Mouse (Mus musculus) forebrain, embryonic 14.5 days (tissue): Measurements from ENCODE around the gene Capn3. TPM values are rescaled to one million over a fixed set of nuclear protein-coding genes. Genes with fewer than 3 reads are reported as not detected.

Experiments used
- ATAC-seq: fragments of 200-750 bp; cut with Nextera tagmentation; 2 replicates; pipeline ENCODE4 v1.8.0; 2017; ENCODE audit warnings: mild to moderate bottlenecking, moderate library complexity
- DNase-seq: peaks from one replicate; pipeline ENCODE4 v3.0.0-alpha.2; 2015; ENCODE audit warnings: low spot score
- H3K27ac ChIP-seq: fragments of 300-500 bp; sonication (generic); 2 replicates; pipeline ENCODE4 v1.5.1; 2014; ENCODE audit warnings: low read depth, mild to moderate bottlenecking, control low read depth, low read length, moderate library complexity
- H3K27me3 ChIP-seq: fragments of 300-500 bp; sonication (generic); replicated peaks from 2 replicates; pipeline ENCODE4 v1.6.1; 2014; ENCODE audit warnings: low read length, control low read depth, mixed read lengths; ENCODE audit not compliant: control insufficient read depth, insufficient read depth
- H3K36me3 ChIP-seq: fragments of 300-500 bp; sonication (generic); 2 replicates; pipeline ENCODE4 v1.6.1; 2014; ENCODE audit warnings: low read length, control low read depth; ENCODE audit not compliant: control insufficient read depth, insufficient read depth
- H3K4me1 ChIP-seq: fragments of 300-500 bp; sonication (generic); 2 replicates; pipeline ENCODE4 v1.6.1; 2014; ENCODE audit warnings: antibody characterized with exemption, low read length, control low read depth; ENCODE audit not compliant: control insufficient read depth, insufficient read depth
- H3K4me2 ChIP-seq: fragments of 300-500 bp; sonication (generic); 2 replicates; pipeline ENCODE4 v1.6.1; 2014; ENCODE audit warnings: mild to moderate bottlenecking, control low read depth, low read length
- H3K4me3 ChIP-seq: fragments of 300-500 bp; sonication (generic); 2 replicates; pipeline ENCODE4 v1.5.1; 2014; ENCODE audit warnings: low read depth, low read length, control low read depth
- H3K9ac ChIP-seq: fragments of 300-500 bp; sonication (generic); 2 replicates; pipeline ENCODE4 v1.6.1; 2014; ENCODE audit warnings: mild to moderate bottlenecking, low read length, control low read depth, moderate library complexity
- H3K9me3 ChIP-seq: fragments of 300-500 bp; sonication (generic); replicated peaks from 2 replicates; pipeline ENCODE4 v1.6.1; 2016; ENCODE audit warnings: low read length, control low read depth, mixed read lengths; ENCODE audit not compliant: control insufficient read depth
- WGBS: fragments of 180-500 bp; shearing (Covaris S2); extraction: QIAGEN DNeasy Blood & Tissue Kit; methylation state at CpG from one replicate; pipeline ENCODE4 v1.1.7; 2014; 5-methylcytosine and 5-hydroxymethylcytosine counted together
- polyA plus RNA-seq: library from polyadenylated mRNA; unstranded; fragments of >200 nt; fragmentation: Nextera tagmentation; extraction: Ambion mirVana; gene quantifications from 2 replicates; pipeline ENCODE4 v1.2.1, GENCODE M21; 2014

The Capn3 gene
- polyA plus RNA-seq, 1 experiment from 2014 or later: 0.60 TPM

DNA sequence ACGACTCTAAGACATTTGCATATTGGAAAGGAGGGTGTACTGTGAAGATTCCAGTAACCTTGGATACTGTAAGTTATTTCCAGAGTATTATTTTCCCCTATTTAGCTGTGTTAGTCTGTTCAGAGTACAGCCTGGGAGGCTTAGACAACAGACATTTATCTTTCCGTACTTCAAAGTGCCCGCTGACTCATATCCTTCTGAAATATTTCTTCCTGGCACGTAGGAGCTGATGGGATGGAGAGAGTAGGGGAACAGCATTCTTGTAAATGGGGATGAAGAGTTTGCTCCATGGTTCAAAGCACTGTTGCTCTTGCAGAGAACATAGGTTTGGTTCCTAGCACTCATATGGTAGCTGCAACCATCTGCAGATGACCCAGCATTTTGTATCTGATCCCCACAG, 3.2 kb upstream of the Capn3 start:
- H3K9me3 ChIP-seq: no peaks in the 10 kb centered on the region
- H3K4me2 ChIP-seq: no peak overlapping the region
- H3K4me1 ChIP-seq: no peaks in the 10 kb centered on the region
- H3K36me3 ChIP-seq: no peaks in the 10 kb centered on the region
- H3K27me3 ChIP-seq: no peaks in the 10 kb centered on the region
- ATAC-seq (no peak), DNase-seq (no peak)
- no peak overlapping the region for H3K27ac ChIP-seq
- H3K9ac ChIP-seq: no peak overlapping the region
- no peak overlapping the region for H3K4me3 ChIP-seq
- 92% methylated on average over 4 of the region's 4 CpGs for WGBS

- H3K4me3 ChIP-seq: no peak overlapping the region
- no peak overlapping the region for H3K27ac ChIP-seq
- DNase-seq: no peak
- H3K9me3 ChIP-seq: no peaks in the 10 kb centered on the region
- H3K36me3 ChIP-seq: no peaks in the 10 kb centered on the region
- WGBS: 83% methylated on average over 2 of the region's 2 CpGs
- ATAC-seq: no peak
- no peak overlapping the region for H3K9ac ChIP-seq
- no peaks in the 10 kb centered on the region for H3K27me3 ChIP-seq
- H3K4me2 ChIP-seq: no peak overlapping the region
- H3K4me1 ChIP-seq: no peaks in the 10 kb centered on the region
Measured at GRCm38 (mm10) chr2:120454987-120455386, 832 bp upstream of the Capn3 start.

GRCm38 (mm10) chr2:120460216-120460615, 4.4 kb downstream of the Capn3 start:
- Histone ChIP-seq H3K4me1 (no peaks in the 10 kb centered on the region), H3K36me3 (no peaks in the 10 kb centered on the region), H3K4me3 (no peak overlapping the region), H3K9me3 (no peaks in the 10 kb centered on the region), H3K27me3 (no peaks in the 10 kb centered on the region), H3K9ac (no peak overlapping the region), H3K27ac (no peak overlapping the region), H3K4me2 (no peak overlapping the region)
- 90% methylated on average over 4 of the region's 4 CpGs for WGBS
- ATAC-seq (no peak), DNase-seq (no peak)

DNA sequence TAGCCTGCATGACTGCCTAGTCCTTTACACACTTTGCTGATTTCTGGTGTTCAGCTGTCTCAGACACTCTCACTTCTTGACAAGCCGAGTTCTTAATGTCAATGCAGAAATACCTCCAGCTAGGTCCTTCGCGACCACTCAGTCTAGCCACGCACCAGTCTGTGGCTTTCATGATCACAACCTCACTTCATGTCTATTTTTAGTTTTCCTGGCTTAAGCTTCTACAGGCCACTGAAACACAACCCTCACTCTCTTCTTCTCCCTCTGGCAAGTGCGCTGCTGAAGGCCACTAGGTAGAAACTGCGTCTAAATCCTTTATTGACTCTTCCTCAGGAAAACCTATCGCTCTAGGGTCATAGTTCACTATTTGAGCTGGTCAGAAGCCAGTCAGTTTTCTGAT, 7.5 kb downstream of the Capn3 start:
- H3K4me2 ChIP-seq: no peak overlapping the region
- 92% methylated on average over 7 of the region's 7 CpGs for WGBS
- no peaks in the 10 kb centered on the region for H3K9me3 ChIP-seq
- no peak overlapping the region for H3K4me3 ChIP-seq
- no peaks in the 10 kb centered on the region for H3K27me3 ChIP-seq
- H3K27ac ChIP-seq: no peak overlapping the region
- no peak overlapping the region for H3K9ac ChIP-seq
- H3K36me3 ChIP-seq: no peaks in the 10 kb centered on the region
- DNase-seq (no peak), ATAC-seq (no peak)
- H3K4me1 ChIP-seq: no peaks in the 10 kb centered on the region

GRCm38 (mm10) chr2:120464091-120464490, 8.3 kb downstream of the Capn3 start:
- no peak overlapping the region for H3K9ac ChIP-seq
- no peaks in the 10 kb centered on the region for H3K27me3 ChIP-seq
- no peaks in the 10 kb centered on the region for H3K9me3 ChIP-seq
- no peaks in the 10 kb centered on the region for H3K36me3 ChIP-seq
- no peak overlapping the region for H3K4me3 ChIP-seq
- 76% methylated on average over 8 of the region's 8 CpGs for WGBS
- H3K27ac ChIP-seq: no peak overlapping the region
- H3K4me2 ChIP-seq: no peak overlapping the region
- ATAC-seq (no peak), DNase-seq (no peak)
- no peaks in the 10 kb centered on the region for H3K4me1 ChIP-seq

GRCm38 (mm10) chr2:120464732-120465396, 9.0 kb downstream of the Capn3 start:
- 94% methylated on average over 2 of the region's 2 CpGs for WGBS
- no peaks in the 10 kb centered on the region for H3K36me3 ChIP-seq
- no peak overlapping the region for H3K4me3 ChIP-seq
- H3K4me2 ChIP-seq: no peak overlapping the region
- H3K27ac ChIP-seq: no peak overlapping the region
- no peaks in the 10 kb centered on the region for H3K9me3 ChIP-seq
- H3K27me3 ChIP-seq: no peaks in the 10 kb centered on the region
- H3K9ac ChIP-seq: no peak overlapping the region
- no peaks in the 10 kb centered on the region for H3K4me1 ChIP-seq
- ATAC-seq: no peak
- DNase-seq: no peak

DNA sequence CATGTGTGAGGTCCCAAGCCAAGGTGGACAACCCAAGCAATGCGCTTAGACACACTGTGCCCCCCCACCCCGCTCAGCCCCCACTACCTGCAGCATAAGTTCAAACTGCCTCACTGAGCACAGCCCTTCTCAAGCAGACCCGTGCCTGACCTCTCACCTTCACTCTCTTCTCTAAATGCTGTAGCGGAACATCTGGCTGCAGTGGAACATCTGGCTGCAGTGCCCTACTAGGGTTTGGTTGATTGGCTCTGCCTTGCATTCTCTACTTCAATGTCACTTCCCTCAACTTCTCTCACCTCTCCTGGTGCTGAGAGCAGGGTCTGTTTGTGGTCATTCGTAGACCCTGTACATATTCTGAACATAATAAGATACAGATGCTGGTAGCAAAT, 9.6 kb downstream of the Capn3 start:
- no peaks in the 10 kb centered on the region for H3K36me3 ChIP-seq
- no peak overlapping the region for H3K9ac ChIP-seq
- no peaks in the 10 kb centered on the region for H3K4me1 ChIP-seq
- H3K27me3 ChIP-seq: no peaks in the 10 kb centered on the region
- H3K9me3 ChIP-seq: no peaks in the 10 kb centered on the region
- DNase-seq: no peak
- no peak overlapping the region for H3K4me3 ChIP-seq
- ATAC-seq: no peak
- H3K27ac ChIP-seq: no peak overlapping the region
- no peak overlapping the region for H3K4me2 ChIP-seq
- 85% methylated on average over 5 of the region's 5 CpGs for WGBS

DNA sequence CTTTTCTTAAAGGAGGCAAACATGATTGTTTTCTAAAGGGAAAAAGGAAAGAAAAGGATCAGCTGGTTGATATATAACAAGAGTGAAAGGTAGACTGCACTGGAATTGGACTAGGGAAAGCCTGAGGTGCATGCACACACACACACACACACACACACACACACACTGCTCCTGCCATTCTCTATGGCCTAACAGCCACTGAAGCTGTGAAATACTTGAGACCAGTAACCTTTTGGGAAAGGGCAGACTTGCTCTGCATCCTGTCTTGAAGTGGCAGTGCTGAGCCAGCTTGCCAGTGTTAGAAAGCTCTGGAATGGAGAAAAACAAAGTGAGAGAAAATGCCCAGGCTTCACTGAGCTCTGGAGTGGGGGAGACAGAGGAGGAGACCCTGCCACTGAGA, 12.2 kb downstream of the Capn3 start:
- Histone ChIP-seq H3K27me3 (no peaks in the 10 kb centered on the region), H3K4me1 (no peaks in the 10 kb centered on the region), H3K36me3 (no peaks in the 10 kb centered on the region), H3K9ac (no peak overlapping the region), H3K4me3 (no peak overlapping the region), H3K9me3 (no peaks in the 10 kb centered on the region), H3K27ac (no peak overlapping the region), H3K4me2 (no peak overlapping the region)
- DNase-seq (no peak), ATAC-seq (no peak)

GRCm38 (mm10) chr2:120469220-120469619, 13.4 kb downstream of the Capn3 start:
- no peak overlapping the region for H3K27ac ChIP-seq
- no peaks in the 10 kb centered on the region for H3K9me3 ChIP-seq
- 97% methylated on average over 3 of the region's 3 CpGs for WGBS
- no peaks in the 10 kb centered on the region for H3K36me3 ChIP-seq
- H3K27me3 ChIP-seq: no peaks in the 10 kb centered on the region
- H3K4me3 ChIP-seq: no peak overlapping the region
- H3K4me1 ChIP-seq: no peaks in the 10 kb centered on the region
- DNase-seq (no peak), ATAC-seq (no peak)
- no peak overlapping the region for H3K9ac ChIP-seq
- no peak overlapping the region for H3K4me2 ChIP-seq
